Mouse (Mus musculus) testis, adult 2 months (tissue): ENCODE measurements around the gene Hlf. TPM values are rescaled to one million over a fixed set of nuclear protein-coding genes. Genes with fewer than 3 reads are reported as not detected.

Experiments used
- H3K27ac ChIP-seq: fragments of 200-500 bp; 2 replicates; pipeline ENCODE4 v1.5.1; 2012; ENCODE audit warnings: low read depth, low read length; ENCODE audit not compliant: control insufficient read depth, insufficient read depth
- H3K27me3 ChIP-seq: fragments of 200-500 bp; 2 replicates; pipeline ENCODE4 v1.6.1; 2012; ENCODE audit warnings: mild to moderate bottlenecking, low read length, moderate library complexity; ENCODE audit not compliant: control insufficient read depth, insufficient read depth
- H3K36me3 ChIP-seq: fragments of 200-500 bp; 2 replicates; pipeline ENCODE4 v1.6.1; 2012; ENCODE audit warnings: mild to moderate bottlenecking, low read length; ENCODE audit not compliant: control insufficient read depth, insufficient read depth
- H3K4me1 ChIP-seq: fragments of 200-500 bp; 2 replicates; pipeline ENCODE4 v1.6.1; 2012; ENCODE audit warnings: low read length; ENCODE audit not compliant: control insufficient read depth, insufficient read depth
- H3K4me3 ChIP-seq: fragments of 200-500 bp; 2 replicates; pipeline ENCODE4 v1.5.1; 2012; ENCODE audit warnings: low read depth, mild to moderate bottlenecking, low read length, moderate library complexity, mixed read lengths; ENCODE audit not compliant: control insufficient read depth
- CTCF ChIP-seq: fragments of 200-500 bp; IDR thresholded peaks from 2 replicates; pipeline ENCODE4 v1.5.1; 2012; ENCODE audit warnings: low read depth, mild to moderate bottlenecking, inconsistent platforms, low read length, moderate library complexity; ENCODE audit not compliant: control insufficient read depth, insufficient read depth, insufficient replicate concordance
- POLR2A ChIP-seq: fragments of 200-500 bp; IDR thresholded peaks from 2 replicates; pipeline ENCODE4 v1.6.1; 2012; ENCODE audit warnings: low read depth, mild to moderate bottlenecking, inconsistent platforms, low read length, moderate library complexity; ENCODE audit not compliant: control insufficient read depth
- polyA plus RNA-seq: library from polyadenylated mRNA; depleted of rRNA; stranded (reverse); fragments of >200 nt; gene quantifications from 2 replicates; pipeline ENCODE4 v1.2.3, GENCODE M21; 2012

The Hlf gene
- polyA plus RNA-seq, 1 experiment, result 0.69 TPM

GRCm38 (mm10) chr11:90347667-90348459 is 42.8 kb downstream of the Hlf start:
- no peak for TF ChIP-seq POLR2A
- no peak for TF ChIP-seq CTCF
- H3K4me1 ChIP-seq, result no peaks in the 10 kb centered on the region
- no peaks in the 10 kb centered on the region for H3K36me3 ChIP-seq
- no peaks in the 10 kb centered on the region for H3K27me3 ChIP-seq
- H3K27ac ChIP-seq, result no peak overlapping the region
- H3K4me3 ChIP-seq, result no peak overlapping the region

GRCm38 (mm10) chr11:90345746-90346145 is 44.9 kb downstream of the Hlf start:
- Histone ChIP-seq H3K27me3 (no peaks in the 10 kb centered on the region), H3K36me3 (no peaks in the 10 kb centered on the region), H3K27ac (no peak overlapping the region), H3K4me1 (no peaks in the 10 kb centered on the region), H3K4me3 (no peak overlapping the region)
- no peak for TF ChIP-seq POLR2A
- no peak for TF ChIP-seq CTCF

DNA sequence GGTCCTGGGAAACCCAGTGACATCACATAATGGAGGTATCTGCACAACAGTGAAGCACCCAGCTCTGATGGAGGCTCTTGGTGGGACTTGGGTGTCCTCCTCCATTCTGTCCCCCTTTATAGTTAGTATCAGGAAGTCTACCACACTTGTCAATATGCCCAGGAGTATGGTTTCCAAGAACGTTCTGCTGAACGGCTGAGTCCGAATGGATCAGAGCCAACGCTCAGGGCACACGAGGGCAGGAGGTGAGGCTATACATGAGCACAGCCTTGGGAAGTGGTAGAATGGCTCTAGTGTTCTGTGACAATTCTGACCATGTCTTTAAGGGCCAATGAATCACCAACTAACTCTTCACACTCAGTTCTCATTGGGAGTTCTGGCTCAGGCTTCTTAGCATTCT is 47.8 kb downstream of the Hlf start:
- H3K36me3 ChIP-seq, result no peaks in the 10 kb centered on the region
- no peaks in the 10 kb centered on the region for H3K27me3 ChIP-seq
- H3K4me3 ChIP-seq, result no peak overlapping the region
- no peak overlapping the region for H3K27ac ChIP-seq
- no peak for TF ChIP-seq POLR2A
- TF ChIP-seq CTCF, result no peak
- no peaks in the 10 kb centered on the region for H3K4me1 ChIP-seq

DNA sequence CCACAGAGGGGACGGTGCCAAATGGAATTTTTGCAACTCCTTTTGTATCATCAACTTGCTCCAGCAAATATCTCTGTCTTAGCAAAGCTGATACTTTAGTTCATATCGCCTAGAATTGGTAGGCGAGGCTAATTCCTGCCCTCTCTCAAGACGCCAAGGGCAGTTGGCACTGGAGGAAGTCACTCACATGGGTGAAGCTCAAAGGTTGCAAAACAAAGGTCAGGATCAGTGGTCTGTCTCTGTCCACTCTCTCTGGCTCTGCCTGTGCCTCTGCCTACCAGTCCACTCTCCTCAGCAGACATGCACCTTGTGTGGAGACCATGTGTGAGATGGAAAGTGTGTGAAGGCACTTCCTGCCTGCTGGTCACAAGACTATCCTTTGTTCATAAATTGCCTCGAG is 48.4 kb downstream of the Hlf start:
- TF ChIP-seq POLR2A, result no peak
- no peak for TF ChIP-seq CTCF
- Histone ChIP-seq H3K4me1 (no peaks in the 10 kb centered on the region), H3K27me3 (no peaks in the 10 kb centered on the region), H3K36me3 (no peaks in the 10 kb centered on the region), H3K4me3 (no peak overlapping the region), H3K27ac (no peak overlapping the region)

- H3K36me3 ChIP-seq, result no peaks in the 10 kb centered on the region
- no peaks in the 10 kb centered on the region for H3K4me1 ChIP-seq
- H3K27me3 ChIP-seq, result no peaks in the 10 kb centered on the region
- no peak overlapping the region for H3K27ac ChIP-seq
- TF ChIP-seq POLR2A (no peak), CTCF (no peak)
- no peak overlapping the region for H3K4me3 ChIP-seq
These were observed 49.9 kb downstream of the Hlf start for GRCm38 (mm10) chr11:90340836-90341235.

GRCm38 (mm10) chr11:90334816-90335215 is 55.9 kb downstream of the Hlf start:
- TF ChIP-seq POLR2A (no peak), CTCF (no peak)
- H3K4me1 ChIP-seq, result no peaks in the 10 kb centered on the region
- no peak overlapping the region for H3K27ac ChIP-seq
- no peak overlapping the region for H3K4me3 ChIP-seq
- H3K27me3 ChIP-seq, result no peaks in the 10 kb centered on the region
- no peaks in the 10 kb centered on the region for H3K36me3 ChIP-seq

- no peak for TF ChIP-seq POLR2A
- TF ChIP-seq CTCF, result no peak
- Histone ChIP-seq H3K27me3 (no peaks in the 10 kb centered on the region), H3K36me3 (no peaks in the 10 kb centered on the region), H3K4me1 (no peaks in the 10 kb centered on the region), H3K27ac (no peak overlapping the region), H3K4me3 (no peak overlapping the region)
These were observed 58.0 kb downstream of the Hlf start for GRCm38 (mm10) chr11:90332737-90333136.
